Mouse (Mus musculus) neutrophil, adult 5-6 weeks (primary cell): Measurements from ENCODE around the gene Kbtbd6. TPM values are rescaled to one million over a fixed set of nuclear protein-coding genes. Genes with fewer than 3 reads are reported as not detected.

Experiments used
- total RNA-seq: library from RNA; stranded (forward); fragments of 200-1000 nt; gene quantifications from 2 replicates; pipeline ENCODE4 v1.2.3, GENCODE M21; 2017

Kbtbd6 gene
- total RNA-seq, 1 experiment from 2014 or later: 0.47 TPM

Other genes starting within 250 kb of the Kbtbd6 start
- gene Zfp957, start 204.5 kb upstream of the Kbtbd6 start, total RNA-seq: not detected in 2 replicates
- 20.3 and 20.8 TPM in 2 replicates for gene Rgcc, start 150.2 kb upstream of the Kbtbd6 start, total RNA-seq
- gene Naa16, start 61.1 kb upstream of the Kbtbd6 start, total RNA-seq: 34.7 and 51.9 TPM in 2 replicates
- 1.9 and 4.5 TPM in 2 replicates for gene Mtrf1, start 54.1 kb upstream of the Kbtbd6 start, total RNA-seq
- gene Kbtbd7, start 25.3 kb upstream of the Kbtbd6 start, total RNA-seq: 27.3 and 32.1 TPM in 2 replicates
- gene Elf1, start 29.4 kb downstream of the Kbtbd6 start, total RNA-seq: 216 and 249 TPM in 2 replicates
- gene Wbp4, start 29.7 kb downstream of the Kbtbd6 start, total RNA-seq: 64.7 and 66.0 TPM in 2 replicates
- 48.2 and 101 TPM in 2 replicates for gene Sugt1, start 135.9 kb downstream of the Kbtbd6 start, total RNA-seq
- not detected in 2 replicates for gene Cnmd, start 210.3 kb downstream of the Kbtbd6 start, total RNA-seq